Mouse (Mus musculus) bone marrow, adult 2 months (tissue): ENCODE data around the gene Akna.

Experiments
- CTCF ChIP-seq: fragments of 200-500 bp; IDR thresholded peaks from 2 replicates; pipeline ENCODE4 v1.5.1; 2011; ENCODE audit warnings: low read length, control low read depth; ENCODE audit not compliant: control insufficient read depth, insufficient read depth
- POLR2A ChIP-seq: fragments of 200-500 bp; IDR thresholded peaks from 2 replicates; pipeline ENCODE4 v1.6.1; 2011; ENCODE audit warnings: low read depth, mild to moderate bottlenecking, control low read depth, low read length, borderline replicate concordance; ENCODE audit not compliant: control insufficient read depth

- TF ChIP-seq CTCF (no peak), POLR2A (no peak)
Measured at GRCm38 (mm10) chr4:63375367-63375766, 27.8 kb downstream of the Akna start.
